Mouse (Mus musculus) bone marrow macrophage, adult 2 months (primary cell): ENCODE measurements around the gene Hmgxb4.

Source experiments
- CTCF ChIP-seq: IDR thresholded peaks from 2 replicates; pipeline ENCODE4 v1.5.1; 2012; ENCODE audit warnings: low read depth, mild to moderate bottlenecking, low read length, moderate library complexity
- POLR2A ChIP-seq: IDR thresholded peaks from 2 replicates; pipeline ENCODE4 v1.6.1; 2012; ENCODE audit warnings: mild to moderate bottlenecking, low read depth, low read length, borderline replicate concordance

GRCm38 (mm10) chr8:75013557-75013956 is 20.4 kb downstream of the Hmgxb4 start:
- TF ChIP-seq CTCF (no peak), POLR2A (no peak)
